Mouse (Mus musculus): ENCODE results near the gene Uqcrc2.

Uqcrc2 gene

GRCm38 (mm10) chr7:120690634-120691033, 55.7 kb downstream of the Uqcrc2 start:
- DNase-seq (ENCODE audit: low spot score in 2 of 2), result no peak

- no peak for DNase-seq (ENCODE audit: low spot score in 2 of 2)
Measured at GRCm38 (mm10) chr7:120693831-120694375, 58.9 kb downstream of the Uqcrc2 start.

GRCm38 (mm10) chr7:120695196-120695595, 60.2 kb downstream of the Uqcrc2 start:
- DNase-seq (ENCODE audit: low spot score in 2 of 2), result no peak

- no peak for DNase-seq (ENCODE audit: low spot score in 2 of 2)
Measured at GRCm38 (mm10) chr7:120695641-120696040, 60.7 kb downstream of the Uqcrc2 start.

- no peak for DNase-seq (ENCODE audit: low spot score in 2 of 2)
Measured at GRCm38 (mm10) chr7:120696331-120696730, 61.4 kb downstream of the Uqcrc2 start.

- DNase-seq (ENCODE audit: low spot score in 2 of 2), result no peak
Measured at GRCm38 (mm10) chr7:120699586-120699985, 64.6 kb downstream of the Uqcrc2 start.

GRCm38 (mm10) chr7:120703888-120704287, 68.9 kb downstream of the Uqcrc2 start:
- no peak for DNase-seq (ENCODE audit: low spot score in 2 of 2)
